Mouse (Mus musculus) MEL (cell line): ENCODE measurements around the gene Rheb.

Experiments used
- CHD2 ChIP-seq: IDR thresholded peaks from 2 replicates; pipeline ENCODE4 v1.6.1; 2011; ENCODE audit warnings: low read length, improper control_type of control experiment
- CTCF ChIP-seq, 3 experiments: IDR thresholded peaks in 2 of 3; conservative IDR thresholded peaks in 1 of 3; 2 replicates each; pipeline ENCODE4 v1.5.1; 2011 to 2012; ENCODE audit warnings: low read length in 3 of 3, low read depth in 2 of 3, mild to moderate bottlenecking in 2 of 3, improper control_type of control experiment in 1 of 3, inconsistent platforms in 1 of 3, mixed read lengths in 1 of 3, moderate library complexity in 1 of 3; ENCODE audit not compliant: control insufficient read depth in 1 of 3, insufficient read depth in 1 of 3, poor library complexity in 1 of 3, severe bottlenecking in 1 of 3
- EP300 ChIP-seq, 2 experiments: IDR thresholded peaks; 2 replicates each; pipeline ENCODE4 v1.6.1; 2011; ENCODE audit warnings: improper control_type of control experiment in 2 of 2, low read length in 2 of 2, low read depth in 1 of 2, mild to moderate bottlenecking in 1 of 2
- GABPA ChIP-seq: IDR thresholded peaks from 2 replicates; pipeline ENCODE4 v1.6.1; 2012; ENCODE audit warnings: low read depth, mild to moderate bottlenecking, inconsistent platforms, low read length, improper control_type of control experiment, moderate library complexity
- GATA1 ChIP-seq: IDR thresholded peaks from 2 replicates; pipeline ENCODE4 v1.6.1; 2011; ENCODE audit warnings: low read depth, low read length, improper control_type of control experiment
- MYC ChIP-seq: IDR thresholded peaks from 2 replicates; pipeline ENCODE4 v1.6.1; 2011; ENCODE audit warnings: low read depth, mild to moderate bottlenecking, low read length, improper control_type of control experiment, moderate library complexity
- NELFE ChIP-seq: IDR thresholded peaks from 2 replicates; pipeline ENCODE4 v1.6.1; 2011; ENCODE audit warnings: low read depth, low read length, improper control_type of control experiment
- POLR2A ChIP-seq, 2 experiments: IDR thresholded peaks; 2 replicates each; pipeline ENCODE4 v1.6.1; 2011 to 2012; ENCODE audit warnings: low read length in 2 of 2, mild to moderate bottlenecking in 2 of 2, control low read depth in 1 of 2, improper control_type of control experiment in 1 of 2, low read depth in 1 of 2, moderate library complexity in 1 of 2; ENCODE audit not compliant: control insufficient read depth in 1 of 2, insufficient read depth in 1 of 2, poor library complexity in 1 of 2
- POLR2AphosphoS5 ChIP-seq: IDR thresholded peaks from 2 replicates; pipeline ENCODE4 v1.6.1; 2012; ENCODE audit warnings: low read depth, borderline replicate concordance, mild to moderate bottlenecking, inconsistent platforms, low read length, moderate library complexity, mixed read lengths
- RAD21 ChIP-seq: IDR thresholded peaks from 2 replicates; pipeline ENCODE4 v1.6.1; 2011; ENCODE audit warnings: mild to moderate bottlenecking, low read depth, low read length, improper control_type of control experiment
- TAL1 ChIP-seq: IDR thresholded peaks from 2 replicates; pipeline ENCODE4 v1.6.1; 2012; ENCODE audit warnings: mild to moderate bottlenecking, inconsistent platforms, low read length, moderate library complexity, mixed read lengths
- TBP ChIP-seq: IDR thresholded peaks from 2 replicates; pipeline ENCODE4 v1.8.0; 2011; ENCODE audit warnings: low read depth, low read length, improper control_type of control experiment
- ZMIZ1 ChIP-seq: IDR thresholded peaks from 2 replicates; pipeline ENCODE4 v1.6.1; 2012; ENCODE audit warnings: low read depth, mild to moderate bottlenecking, inconsistent platforms, low read length, improper control_type of control experiment, moderate library complexity
- ZNF384 ChIP-seq: IDR thresholded peaks from 2 replicates; pipeline ENCODE4 v1.6.1; 2012; ENCODE audit warnings: low read depth, mild to moderate bottlenecking, inconsistent platforms, low read length, improper control_type of control experiment

- TF ChIP-seq RAD21 = no peak
- no peak for TF ChIP-seq CTCF (IDR thresholded peaks at IDR 0.05 in 2 of 3, conservative IDR thresholded peaks at IDR 0.05 in 1 of 3; ENCODE audit: control insufficient read depth in 1 of 3, insufficient read depth in 1 of 3, low read depth in 2 of 3, low read length in 3 of 3, poor library complexity in 1 of 3, severe bottlenecking in 1 of 3)
- TF ChIP-seq TBP = no peak
- no peak for TF ChIP-seq NELFE
- TF ChIP-seq TAL1 = no peak
- no peak for TF ChIP-seq CHD2
- no peak for TF ChIP-seq EP300 (IDR thresholded peaks at IDR 0.05; ENCODE audit: low read depth in 1 of 2, low read length in 2 of 2)
- no peak for TF ChIP-seq ZMIZ1
- TF ChIP-seq ZNF384 = no peak
- no peak for TF ChIP-seq POLR2A (IDR thresholded peaks at IDR 0.05; ENCODE audit: control insufficient read depth in 1 of 2, insufficient read depth in 1 of 2, low read depth in 1 of 2, low read length in 2 of 2, poor library complexity in 1 of 2)
- no peak for TF ChIP-seq MYC
- no peak for TF ChIP-seq GATA1
- TF ChIP-seq POLR2AphosphoS5 = no peak
- no peak for TF ChIP-seq GABPA
Measured at GRCm38 (mm10) chr5:24889860-24890259, 47.4 kb upstream of the Rheb start.
